Mouse (Mus musculus): Measurements from ENCODE around the gene Havcr1.

- TF ChIP-seq CTCF (conservative IDR thresholded peaks at IDR 0.05; ENCODE audit: insufficient read depth, insufficient read length, low read depth, low read length) (no peak), POLR2A (IDR thresholded peaks at IDR 0.05; ENCODE audit: low read depth, low read length) (no peak)
These were observed 6.0 kb downstream of the Havcr1 start for GRCm38 (mm10) chr11:46740886-46741285.

Data from kidney, adult 2 months (tissue).